Mouse (Mus musculus): ENCODE measurements at regions not wholly inside any gene's neighbourhood (a gene's known extent, or its start where the extent isn't known, plus 50 kb on each side); places are given as distances from the start of the nearest gene placed in this dataset.
"Not testable (repeated sequence)": the region's sequence is repeated elsewhere in the genome, so short reads cannot be mapped to it uniquely, and the experiment has no call there.

- Histone ChIP-seq H3K9ac (ENCODE audit: low read depth, low read length) (no peak overlapping the region), H3K36me3 (ENCODE audit: control insufficient read depth, insufficient read depth, low read length) (no peaks in the 10 kb centered on the region), H3K79me2 (replicated peaks; ENCODE audit: control insufficient read depth, insufficient read depth, low read length) (no peaks in the 10 kb centered on the region), H3K27ac (no peak overlapping the region), H3K27me3 (ENCODE audit: control insufficient read depth, insufficient read depth, low read length) (no peaks in the 10 kb centered on the region), H3K4me3 (no peak overlapping the region), H3K4me1 (ENCODE audit: control insufficient read depth, insufficient read depth, low read length) (no peaks in the 10 kb centered on the region)
- WGBS: 81% methylated on average over 2 of the region's 2 CpGs
- TF ChIP-seq POLR2A (IDR thresholded peaks at IDR 0.05; ENCODE audit: insufficient read depth, low read depth, low read length) (no peak), CTCF (IDR thresholded peaks at IDR 0.05) (no peak), EP300 (IDR thresholded peaks at IDR 0.05; ENCODE audit: insufficient read depth, low read depth, low read length) (no peak)
- intact Hi-C loops (cut with DNase I): no loop called here
- no peak for DNase-seq
These were observed 128.8 kb downstream of the Sptssa start for GRCm38 (mm10) chr12:54527577-54527976.

- no peak for DNase-seq
- Histone ChIP-seq H3K9ac (ENCODE audit: low read depth, low read length) (no peak overlapping the region), H3K27ac (no peak overlapping the region), H3K36me3 (ENCODE audit: control insufficient read depth, insufficient read depth, low read length) (no peaks in the 10 kb centered on the region), H3K4me1 (ENCODE audit: control insufficient read depth, insufficient read depth, low read length) (0 out of 2 replicates have a peak, but pooled peaks cover 1% of the 10 kb centered on the region), H3K4me3 (no peak overlapping the region), H3K27me3 (ENCODE audit: control insufficient read depth, insufficient read depth, low read length) (no peaks in the 10 kb centered on the region), H3K79me2 (replicated peaks; ENCODE audit: control insufficient read depth, insufficient read depth, low read length) (no peaks in the 10 kb centered on the region)
- TF ChIP-seq EP300 (IDR thresholded peaks at IDR 0.05; ENCODE audit: insufficient read depth, low read depth, low read length) (no peak), POLR2A (IDR thresholded peaks at IDR 0.05; ENCODE audit: insufficient read depth, low read depth, low read length) (no peak), CTCF (IDR thresholded peaks at IDR 0.05) (no peak)
- intact Hi-C loops (cut with DNase I): no loop called here
- 71% methylated on average over 4 of the region's 4 CpGs for WGBS
These were observed 136.0 kb downstream of the Sptssa start for GRCm38 (mm10) chr12:54520406-54520805.

GRCm38 (mm10) chr12:54519370-54519769 is 137.0 kb downstream of the Sptssa start:
- Histone ChIP-seq H3K79me2 (replicated peaks; ENCODE audit: control insufficient read depth, insufficient read depth, low read length) (no peaks in the 10 kb centered on the region), H3K27me3 (ENCODE audit: control insufficient read depth, insufficient read depth, low read length) (no peaks in the 10 kb centered on the region), H3K4me3 (no peak overlapping the region), H3K4me1 (ENCODE audit: control insufficient read depth, insufficient read depth, low read length) (peaks cover 1% of the 10 kb centered on the region; the same call in 1 of the 2 replicates), H3K9ac (ENCODE audit: low read depth, low read length) (no peak overlapping the region), H3K27ac (no peak overlapping the region), H3K36me3 (ENCODE audit: control insufficient read depth, insufficient read depth, low read length) (no peaks in the 10 kb centered on the region)
- intact Hi-C loops (cut with DNase I): no loop called here
- 79% methylated on average over 3 of the region's 3 CpGs for WGBS
- TF ChIP-seq EP300 (IDR thresholded peaks at IDR 0.05; ENCODE audit: insufficient read depth, low read depth, low read length) (no peak), POLR2A (IDR thresholded peaks at IDR 0.05; ENCODE audit: insufficient read depth, low read depth, low read length) (no peak), CTCF (IDR thresholded peaks at IDR 0.05) (no peak)
- no peak for DNase-seq

GRCm38 (mm10) chr12:54517265-54517664 is 139.1 kb downstream of the Sptssa start:
- Histone ChIP-seq H3K4me1 (ENCODE audit: control insufficient read depth, insufficient read depth, low read length) (peaks cover 1% of the 10 kb centered on the region; the same call in 1 of the 2 replicates), H3K79me2 (replicated peaks; ENCODE audit: control insufficient read depth, insufficient read depth, low read length) (no peaks in the 10 kb centered on the region)

GRCm38 (mm10) chr12:54516463-54516862 is 139.9 kb downstream of the Sptssa start:
- H3K27ac ChIP-seq: no peak overlapping the region
- TF ChIP-seq POLR2A (IDR thresholded peaks at IDR 0.05; ENCODE audit: insufficient read depth, low read depth, low read length): no peak
- TF ChIP-seq EP300 (IDR thresholded peaks at IDR 0.05; ENCODE audit: insufficient read depth, low read depth, low read length): no peak
- TF ChIP-seq CTCF (IDR thresholded peaks at IDR 0.05): no peak
- intact Hi-C loops (cut with DNase I): no loop called here
- H3K79me2 ChIP-seq (replicated peaks; ENCODE audit: control insufficient read depth, insufficient read depth, low read length): no peaks in the 10 kb centered on the region
- no peaks in the 10 kb centered on the region for H3K27me3 ChIP-seq (ENCODE audit: control insufficient read depth, insufficient read depth, low read length)
- H3K4me1 ChIP-seq (ENCODE audit: control insufficient read depth, insufficient read depth, low read length): peaks cover 1% of the 10 kb centered on the region; the same call in 1 of the 2 replicates
- H3K4me3 ChIP-seq: no peak overlapping the region
- no peaks in the 10 kb centered on the region for H3K36me3 ChIP-seq (ENCODE audit: control insufficient read depth, insufficient read depth, low read length)
- no peak overlapping the region for H3K9ac ChIP-seq (ENCODE audit: low read depth, low read length)
- DNase-seq: no peak
- 55% methylated on average over 3 of the region's 3 CpGs for WGBS

More at GRCm38 (mm10) chr12:54517265-54517664, 139.1 kb downstream of the Sptssa start:
- TF ChIP-seq EP300 (IDR thresholded peaks at IDR 0.05; ENCODE audit: insufficient read depth, low read depth, low read length) (no peak), POLR2A (IDR thresholded peaks at IDR 0.05; ENCODE audit: insufficient read depth, low read depth, low read length) (no peak), CTCF (IDR thresholded peaks at IDR 0.05) (no peak)
- DNase-seq: no peak
- H3K36me3 ChIP-seq (ENCODE audit: control insufficient read depth, insufficient read depth, low read length): no peaks in the 10 kb centered on the region
- H3K27ac ChIP-seq: no peak overlapping the region
- H3K4me3 ChIP-seq: no peak overlapping the region
- no peak overlapping the region for H3K9ac ChIP-seq (ENCODE audit: low read depth, low read length)
- H3K27me3 ChIP-seq (ENCODE audit: control insufficient read depth, insufficient read depth, low read length): no peaks in the 10 kb centered on the region
- 30% methylated on average over 3 of the region's 3 CpGs for WGBS
- intact Hi-C loops (cut with DNase I): no loop called here

- H3K9ac ChIP-seq (ENCODE audit: low read depth, low read length); DNase-seq; intact Hi-C loops (cut with DNase I); H3K4me3 ChIP-seq; H3K27me3 ChIP-seq (ENCODE audit: control insufficient read depth, insufficient read depth, low read length); H3K27ac ChIP-seq; H3K4me1 ChIP-seq (ENCODE audit: control insufficient read depth, insufficient read depth, low read length); H3K36me3 ChIP-seq (ENCODE audit: control insufficient read depth, insufficient read depth, low read length); H3K79me2 ChIP-seq (replicated peaks; ENCODE audit: control insufficient read depth, insufficient read depth, low read length): not testable (repeated sequence)
- 60% methylated on average over 4 of the region's 4 CpGs for WGBS
These were observed 140.3 kb downstream of the Sptssa start for GRCm38 (mm10) chr12:54516039-54516438.
